Mouse (Mus musculus): ENCODE measurements around the gene Plppr5. TPM values are rescaled to one million over a fixed set of nuclear protein-coding genes. Genes with fewer than 3 reads are reported as not detected.

Plppr5 gene
- polyA plus RNA-seq, 1 experiment from 2014 or later: 0.62 TPM

GRCm38 (mm10) chr3:117723390-117723789 is 148.8 kb downstream of the Plppr5 start:
- H3K4me2 ChIP-seq (replicated peaks): no peak overlapping the region
- no peaks in the 10 kb centered on the region for H3K27me3 ChIP-seq
- H3K4me3 ChIP-seq: no peak overlapping the region
- H3K9me3 ChIP-seq (replicated peaks): no peaks in the 10 kb centered on the region
- ATAC-seq (ENCODE audit: low FRiP score): no peak
- no peaks in the 10 kb centered on the region for H3K4me1 ChIP-seq
- H3K36me3 ChIP-seq: no peaks in the 10 kb centered on the region
- no peak overlapping the region for H3K9ac ChIP-seq
- no peak overlapping the region for H3K27ac ChIP-seq

- Histone ChIP-seq H3K9me3 (replicated peaks) (no peaks in the 10 kb centered on the region), H3K27me3 (no peaks in the 10 kb centered on the region), H3K4me1 (no peaks in the 10 kb centered on the region), H3K4me2 (replicated peaks) (no peak overlapping the region), H3K36me3 (no peaks in the 10 kb centered on the region), H3K9ac (no peak overlapping the region), H3K27ac (no peak overlapping the region), H3K4me3 (no peak overlapping the region)
- WGBS: 67% methylated on average over 5 of the region's 5 CpGs
- no peak for ATAC-seq (ENCODE audit: low FRiP score)
Measured at GRCm38 (mm10) chr3:117724521-117724920, 149.9 kb downstream of the Plppr5 start.

GRCm38 (mm10) chr3:117725501-117725900 is 150.9 kb downstream of the Plppr5 start:
- no peaks in the 10 kb centered on the region for H3K4me1 ChIP-seq
- no peak overlapping the region for H3K9ac ChIP-seq
- ATAC-seq (ENCODE audit: low FRiP score): no peak
- no peak overlapping the region for H3K4me2 ChIP-seq (replicated peaks)
- no peaks in the 10 kb centered on the region for H3K36me3 ChIP-seq
- WGBS: 88% methylated on average over 1 of the region's 1 CpGs
- H3K9me3 ChIP-seq (replicated peaks): no peaks in the 10 kb centered on the region
- H3K27me3 ChIP-seq: no peaks in the 10 kb centered on the region
- H3K4me3 ChIP-seq: no peak overlapping the region
- no peak overlapping the region for H3K27ac ChIP-seq

- no peak overlapping the region for H3K4me3 ChIP-seq
- WGBS: 58% methylated on average over 1 of the region's 1 CpGs
- no peaks in the 10 kb centered on the region for H3K27me3 ChIP-seq
- ATAC-seq (ENCODE audit: low FRiP score): no peak
- no peak overlapping the region for H3K4me2 ChIP-seq (replicated peaks)
- no peak overlapping the region for H3K9ac ChIP-seq
- no peak overlapping the region for H3K27ac ChIP-seq
- no peaks in the 10 kb centered on the region for H3K9me3 ChIP-seq (replicated peaks)
- H3K4me1 ChIP-seq: no peaks in the 10 kb centered on the region
- H3K36me3 ChIP-seq: no peaks in the 10 kb centered on the region
Measured at GRCm38 (mm10) chr3:117728136-117728535, 153.5 kb downstream of the Plppr5 start.

- Histone ChIP-seq H3K27me3 (no peaks in the 10 kb centered on the region), H3K4me1 (no peaks in the 10 kb centered on the region), H3K36me3 (no peaks in the 10 kb centered on the region), H3K4me3 (no peak overlapping the region), H3K4me2 (replicated peaks) (no peak overlapping the region), H3K9ac (no peak overlapping the region), H3K9me3 (replicated peaks) (no peaks in the 10 kb centered on the region), H3K27ac (no peak overlapping the region)
- ATAC-seq (ENCODE audit: low FRiP score): no peak
- 61% methylated on average over 9 of the region's 9 CpGs for WGBS
Measured at GRCm38 (mm10) chr3:117729121-117730072, 154.8 kb downstream of the Plppr5 start.

- H3K36me3 ChIP-seq: no peaks in the 10 kb centered on the region
- no peak overlapping the region for H3K9ac ChIP-seq
- no peaks in the 10 kb centered on the region for H3K27me3 ChIP-seq
- H3K9me3 ChIP-seq (replicated peaks): no peaks in the 10 kb centered on the region
- 80% methylated on average over 3 of the region's 3 CpGs for WGBS
- H3K4me1 ChIP-seq: no peaks in the 10 kb centered on the region
- ATAC-seq (ENCODE audit: low FRiP score): no peak
- H3K4me2 ChIP-seq (replicated peaks): no peak overlapping the region
- H3K4me3 ChIP-seq: no peak overlapping the region
- no peak overlapping the region for H3K27ac ChIP-seq
Measured at GRCm38 (mm10) chr3:117731545-117731944, 156.9 kb downstream of the Plppr5 start.

- WGBS: 73% methylated on average over 4 of the region's 4 CpGs
- no peak overlapping the region for H3K4me2 ChIP-seq (replicated peaks)
- H3K9me3 ChIP-seq (replicated peaks): no peaks in the 10 kb centered on the region
- no peak for ATAC-seq (ENCODE audit: low FRiP score)
- no peaks in the 10 kb centered on the region for H3K4me1 ChIP-seq
- H3K9ac ChIP-seq: no peak overlapping the region
- H3K4me3 ChIP-seq: no peak overlapping the region
- H3K36me3 ChIP-seq: no peaks in the 10 kb centered on the region
- no peak overlapping the region for H3K27ac ChIP-seq
- no peaks in the 10 kb centered on the region for H3K27me3 ChIP-seq
Measured at GRCm38 (mm10) chr3:117732661-117733060, 158.0 kb downstream of the Plppr5 start.

Other genes with a start within 250 kb of the Plppr5 start
- gene Plppr4, start 214.0 kb upstream of the Plppr5 start, polyA plus RNA-seq (2016; fragmentation: Nextera tagmentation; extraction: Ambion mirVana): 2.0 and 2.8 TPM in 2 replicates